Mouse (Mus musculus) spleen, postnatal 4 days (tissue): ENCODE measurements around the gene Tln1.
A peak's percentile ranks its signal among the peaks of the same experiment; 100 is the strongest.
"Not testable (repeated sequence)": the region's sequence is repeated elsewhere in the genome, so short reads cannot be mapped to it uniquely, and the experiment has no call there.

Experiments used
- DNase-seq, 2 experiments: peaks; one replicate each; pipeline ENCODE4 v3.0.0; 2022; ENCODE audit warnings: low spot score in 2 of 2

Gene Tln1

DNA sequence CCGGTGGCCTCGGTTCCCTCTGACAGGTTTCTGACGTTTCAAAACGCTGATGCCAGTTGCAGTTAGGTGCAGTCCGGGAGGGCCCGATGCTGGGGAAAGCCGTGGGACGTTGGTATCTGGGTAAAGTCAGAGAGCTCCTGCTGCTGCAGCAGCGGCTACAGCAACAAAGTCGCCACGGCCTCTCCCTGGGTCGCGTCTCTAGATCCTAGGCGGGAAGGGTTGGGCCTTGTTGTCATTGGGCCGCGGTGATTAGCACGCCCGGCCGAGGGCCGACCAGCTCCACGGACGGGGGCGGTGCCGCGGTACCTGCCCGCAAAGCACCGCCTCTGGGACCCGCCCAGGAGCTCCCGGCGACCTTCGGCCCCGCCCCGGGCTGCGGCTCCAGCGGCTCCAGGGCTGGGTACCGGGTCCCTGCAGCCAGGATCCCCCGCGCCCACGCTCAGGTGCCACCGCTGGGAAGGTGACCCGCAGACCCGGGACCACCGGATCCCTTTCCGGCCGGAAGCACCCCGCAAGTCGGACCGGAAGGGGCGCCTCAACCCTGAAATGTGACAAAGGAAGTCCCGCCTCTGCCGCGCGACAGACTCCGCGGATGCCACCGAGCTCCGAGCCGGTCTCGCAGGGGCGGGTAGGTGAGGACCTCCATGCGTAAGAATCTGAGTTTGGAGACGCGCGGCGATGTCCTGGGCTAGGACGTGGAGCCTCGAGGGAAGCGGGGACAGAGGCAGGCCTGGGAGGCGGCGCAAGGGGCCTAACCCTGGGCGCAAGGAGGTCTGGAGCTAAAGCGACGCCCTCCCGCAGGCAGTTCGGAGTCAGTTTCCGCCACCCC is 16.1 kb upstream of the Tln1 start, which contains the start of the genes Rgp1 and Gba2:
Gene Rgp1, plus strand, starts transcription at position 340 of the 829 bp plus-strand sequence.
Gene Gba2, minus strand, starts transcription at position 498 of the 829 bp plus-strand sequence.
- peak; percentile 92 to 95 for DNase-seq

DNA sequence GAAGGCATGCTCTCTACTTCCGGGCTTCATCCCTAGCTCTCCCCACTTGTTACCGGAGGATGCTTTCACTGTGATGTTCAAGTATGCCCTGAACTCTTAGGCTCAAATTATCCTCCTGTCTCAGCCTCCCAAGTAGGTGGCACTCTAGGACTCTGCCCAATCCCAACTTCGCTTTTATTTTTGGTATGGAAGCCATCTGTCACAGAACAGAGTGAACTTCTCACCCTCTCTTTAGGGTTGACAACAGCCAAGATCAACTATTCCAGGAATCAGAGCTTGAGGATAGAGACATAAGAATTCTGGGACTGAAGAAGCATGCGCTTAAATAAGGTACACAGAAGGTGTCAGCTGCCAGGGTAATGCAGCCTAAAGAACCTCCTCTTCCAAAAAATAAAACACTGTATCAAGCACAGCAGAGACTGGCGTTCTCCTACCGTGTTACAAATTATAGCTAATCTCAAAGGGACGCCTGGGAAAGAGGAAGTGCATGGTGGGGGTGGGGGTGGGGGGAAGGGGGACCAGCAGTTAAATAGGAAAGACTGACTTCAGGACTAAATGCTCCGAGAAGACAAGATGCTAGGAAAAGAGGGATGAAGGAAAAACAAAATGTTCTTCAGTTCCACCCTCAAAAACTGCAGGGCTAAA is 14.9 kb upstream of the Tln1 start:
- DNase-seq: no peak

DNA sequence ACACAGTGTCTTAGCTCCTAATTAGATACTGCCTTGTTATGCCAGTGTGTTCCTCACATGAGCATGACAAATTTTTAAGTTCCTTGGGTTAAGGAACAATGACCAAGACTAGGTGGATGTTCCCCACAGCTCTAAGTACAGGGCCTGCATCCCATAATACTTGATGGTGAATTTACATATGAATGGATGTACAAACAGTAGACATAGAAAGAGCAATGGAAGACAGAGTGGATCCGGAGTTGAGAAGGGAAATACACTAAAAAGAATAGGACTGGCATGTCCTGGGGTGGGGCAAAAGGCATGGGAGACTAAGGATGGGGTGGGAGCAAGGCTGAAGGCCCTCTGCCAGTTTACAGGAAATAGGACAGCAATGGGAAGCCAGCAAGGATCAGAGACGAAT is 12.9 kb upstream of the Tln1 start:
- no peak for DNase-seq

DNA sequence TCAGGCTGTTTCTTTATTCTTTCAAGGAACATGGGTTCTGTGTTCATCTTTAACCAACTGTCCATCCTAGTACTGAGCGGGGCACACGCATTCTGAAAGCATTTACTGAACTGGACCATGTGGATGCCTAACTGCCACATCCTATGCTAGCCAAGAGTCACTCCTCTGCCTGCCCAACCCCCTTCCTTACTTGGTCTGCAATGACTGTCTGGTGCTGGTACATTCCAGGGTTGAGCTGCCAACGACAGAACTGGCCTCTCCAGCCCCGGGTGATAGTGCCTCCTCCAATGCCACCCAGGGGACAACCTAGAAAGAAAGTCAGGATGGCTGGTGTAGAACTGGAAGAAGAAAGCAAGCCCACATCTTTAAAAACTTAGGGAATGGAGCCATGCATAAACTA is 11.1 kb upstream of the Tln1 start:
- DNase-seq: no peak

DNA sequence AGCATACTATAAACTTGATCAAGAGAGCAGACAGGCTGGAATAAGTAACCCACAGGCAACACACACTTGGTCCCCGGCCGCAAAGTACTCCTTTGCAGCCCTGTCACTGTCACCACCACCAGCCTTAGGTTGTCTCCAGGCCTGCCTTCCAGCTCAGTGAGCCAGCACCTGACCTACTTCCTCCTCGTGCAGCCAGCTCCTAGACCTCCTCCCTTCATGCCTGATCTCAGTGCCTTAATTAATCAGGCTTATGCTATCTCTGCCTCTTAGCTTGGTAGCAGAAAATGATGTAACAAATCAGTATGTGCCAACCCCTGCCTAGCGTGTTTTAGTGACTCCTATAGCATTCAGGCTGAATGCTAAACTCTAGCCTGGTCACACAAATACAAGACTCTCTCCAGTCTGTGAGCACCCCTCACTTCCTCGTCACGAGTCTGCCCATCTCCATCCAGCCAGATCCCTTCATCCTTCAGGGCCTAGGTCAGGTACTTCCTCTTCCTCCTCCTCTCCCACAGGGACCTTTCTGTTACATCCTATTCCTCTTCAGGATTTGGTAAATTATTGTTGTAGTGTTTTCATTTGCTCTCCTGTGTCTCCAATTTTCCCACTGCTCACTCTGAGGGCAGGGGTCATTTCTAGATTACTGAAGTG is 9.0 kb upstream of the Tln1 start:
- DNase-seq: no peak

DNA sequence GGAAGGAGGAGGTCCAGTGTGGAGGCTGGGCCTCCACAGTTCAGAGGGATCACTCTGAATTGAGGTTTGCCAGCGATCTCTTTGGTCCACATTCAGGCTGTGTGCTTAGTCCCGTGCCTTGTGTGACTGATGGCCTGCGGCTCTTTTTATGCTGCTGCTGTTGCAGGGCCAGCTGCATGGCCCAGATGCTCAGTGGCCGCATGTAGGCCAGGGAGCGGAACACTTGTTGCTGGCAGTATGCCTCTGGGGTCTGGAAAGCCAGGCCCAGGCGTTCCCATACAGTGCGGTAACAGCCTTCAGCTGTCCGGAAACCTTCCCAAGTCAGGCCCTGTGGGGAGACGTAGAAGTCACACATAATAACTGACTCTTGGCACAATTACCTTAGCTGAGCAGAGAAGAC is 4.6 kb upstream of the Tln1 start:
- no peak for DNase-seq

DNA sequence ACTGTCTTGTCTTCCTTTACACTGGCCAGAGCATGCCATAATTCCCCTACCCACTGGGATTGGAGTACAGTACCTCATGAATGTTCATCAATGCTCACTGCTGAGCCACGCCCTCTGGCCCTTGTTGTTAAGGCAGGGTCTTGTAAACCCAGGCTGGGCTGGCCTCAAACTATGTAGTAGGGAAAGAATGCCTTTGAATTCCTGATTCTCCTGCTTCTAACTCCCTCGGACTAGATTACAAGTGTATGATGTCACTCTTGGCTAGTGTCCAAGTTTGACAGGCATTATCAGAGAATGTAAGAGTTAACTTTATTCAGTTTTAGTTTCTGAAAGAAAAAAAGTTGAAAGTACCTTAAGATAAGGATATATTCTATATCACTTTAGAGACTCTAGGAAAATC is 1.7 kb upstream of the Tln1 start:
- DNase-seq: no peak

DNA sequence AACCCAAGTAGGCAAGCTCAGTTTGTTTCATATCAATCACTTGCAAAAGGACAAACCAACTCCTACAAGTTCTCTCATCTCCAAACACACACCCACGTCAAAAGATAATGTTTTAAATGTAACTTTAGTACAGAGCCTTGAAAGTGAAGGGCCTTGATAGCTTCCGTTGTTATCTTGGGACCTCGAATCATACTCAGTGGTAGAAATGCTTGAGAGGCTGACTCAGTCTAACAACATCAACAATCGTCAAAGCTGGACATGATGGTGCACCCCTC is 1.0 kb upstream of the Tln1 start:
- DNase-seq: no peak

DNA sequence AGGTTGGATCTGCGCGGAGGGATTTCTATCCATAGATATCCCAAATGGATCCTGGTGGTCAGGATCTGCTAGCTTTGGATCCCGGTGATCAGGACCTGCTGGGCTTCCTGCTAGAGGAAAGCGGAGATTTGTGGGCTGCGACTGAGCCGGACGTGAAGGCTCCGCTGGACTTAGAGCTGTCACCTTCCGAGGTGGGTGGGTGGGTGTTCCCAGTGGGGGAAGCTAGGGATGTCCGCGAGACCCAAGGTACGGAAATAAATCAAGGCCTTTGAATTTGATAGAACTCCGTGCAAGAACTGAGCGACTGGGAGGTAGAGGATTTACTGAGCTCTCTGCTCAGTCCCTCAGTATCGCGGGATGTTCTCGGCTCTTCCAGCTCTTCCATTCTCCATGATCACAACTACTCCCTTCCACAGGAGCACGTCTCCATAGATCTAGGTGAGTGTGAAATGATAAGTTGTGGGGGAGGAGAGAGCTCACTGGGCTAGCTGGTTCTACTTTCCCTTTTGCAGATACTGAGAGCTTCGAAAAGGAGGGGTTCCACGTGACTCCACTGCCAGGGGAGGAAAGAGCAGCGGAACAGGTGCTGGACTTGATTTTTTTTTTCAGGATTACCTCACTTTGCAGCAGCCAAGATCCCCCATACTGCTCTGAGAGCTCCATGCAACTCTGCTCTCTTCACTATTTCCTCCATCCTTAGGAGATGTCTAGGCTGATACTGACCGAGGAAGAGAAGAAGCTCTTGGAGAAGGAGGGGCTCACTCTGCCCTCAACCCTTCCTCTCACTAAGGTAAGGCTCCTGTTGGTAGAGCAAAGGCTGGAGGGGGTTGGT is 494 bp upstream of the Tln1 start:
- DNase-seq: peak in 1 of 2 experiments; percentile 63

DNA sequence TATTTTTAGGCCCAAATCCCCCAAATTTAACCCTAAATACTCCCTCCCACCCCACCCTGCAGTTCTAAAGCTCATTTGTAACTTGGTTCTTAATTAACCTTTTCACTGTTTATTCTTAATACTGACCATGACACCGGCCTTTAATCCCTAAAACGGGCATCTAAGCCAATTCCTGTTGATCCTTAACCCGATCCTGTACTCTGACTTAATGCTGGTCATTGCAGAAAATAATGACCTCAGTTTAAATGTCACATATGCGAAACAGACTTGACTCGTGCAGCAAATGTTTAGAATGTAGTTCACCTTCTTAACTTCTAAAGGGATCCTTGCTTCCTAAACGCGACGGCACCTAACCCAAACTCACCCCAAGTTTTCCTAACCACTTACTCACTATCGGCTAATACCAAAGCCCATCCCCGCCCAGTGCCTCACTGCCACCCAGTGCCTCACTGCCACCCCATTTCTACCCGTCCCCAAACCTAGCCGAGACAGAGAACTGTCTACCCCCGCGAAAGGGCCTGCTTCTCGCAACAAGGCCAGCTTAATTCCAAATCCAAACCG is 975 bp downstream of the Tln1 start:
- DNase-seq: peak in 1 of 2 experiments; percentile 72

DNA sequence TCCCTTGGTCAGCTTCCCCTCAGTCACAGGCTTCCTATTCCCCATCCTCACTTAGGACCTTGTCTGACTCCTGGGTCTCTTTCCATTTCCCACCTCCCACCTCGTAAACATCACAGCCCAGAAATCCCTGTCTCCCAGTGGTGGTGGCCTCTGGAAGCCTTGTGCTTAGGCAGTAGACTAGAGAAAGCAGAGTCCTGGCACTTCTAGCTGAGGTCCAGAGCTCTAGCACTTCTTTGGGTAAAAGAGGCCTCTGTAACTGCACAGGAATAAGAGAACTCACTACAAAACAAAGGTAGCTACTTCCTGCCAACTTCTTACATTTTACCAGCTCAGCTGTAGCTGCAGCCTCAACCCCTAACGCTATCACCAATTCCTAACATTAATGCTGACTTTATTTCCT is 1.5 kb downstream of the Tln1 start:
- no peak for DNase-seq

DNA sequence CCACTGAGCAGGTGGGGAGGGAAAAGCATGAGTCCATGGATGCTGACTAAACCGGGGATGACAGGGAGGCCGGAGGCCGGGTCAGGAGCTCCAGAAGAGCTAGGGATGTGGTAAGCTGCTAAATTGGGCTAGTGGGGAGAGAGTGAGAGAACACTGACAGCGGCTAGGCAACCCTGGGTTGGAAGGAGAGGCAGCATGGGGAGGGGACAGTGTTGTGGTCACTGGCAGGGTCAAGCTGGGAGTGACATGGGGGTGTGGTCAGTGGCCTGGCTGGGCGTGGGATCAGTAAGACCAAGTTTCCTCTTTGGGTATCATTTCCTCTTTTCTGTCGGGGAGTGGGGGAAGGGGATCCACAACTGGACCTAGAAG is 2.3 kb downstream of the Tln1 start:
- DNase-seq: peak; percentile 61 to 72

DNA sequence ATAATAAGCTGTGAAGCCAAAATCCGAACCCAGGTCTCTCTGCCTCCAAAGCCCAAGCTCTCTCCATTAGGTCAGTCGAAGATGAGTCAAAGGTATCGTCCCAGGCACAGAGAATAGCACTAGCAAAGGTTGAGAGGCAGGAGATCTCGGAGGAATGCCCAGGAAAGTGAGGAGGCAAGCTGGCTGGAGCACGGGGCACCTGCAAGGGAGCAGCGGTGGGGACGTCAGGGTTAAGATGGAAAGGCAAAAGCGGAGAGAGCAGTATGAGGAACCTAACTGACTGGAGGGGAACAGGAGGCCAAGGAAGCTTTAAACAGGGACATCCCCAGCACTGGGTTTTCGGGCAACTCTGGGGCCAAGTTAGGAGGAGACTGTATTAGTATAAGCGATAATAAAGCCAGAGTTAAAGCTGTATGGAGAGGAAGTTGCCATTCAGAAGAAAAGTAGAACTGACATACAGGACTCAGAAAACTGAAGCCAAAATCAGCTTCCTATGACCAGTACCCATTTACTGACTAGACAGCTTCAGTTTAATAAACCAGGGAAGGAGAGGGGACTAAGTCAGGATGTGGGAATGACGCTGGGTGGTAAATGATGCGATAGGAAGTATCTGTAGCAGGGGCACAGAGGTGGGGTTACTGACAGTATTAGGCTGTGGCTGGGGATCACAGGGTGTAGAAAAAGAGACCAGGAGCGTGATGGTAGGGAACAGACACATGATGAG is 2.8 kb downstream of the Tln1 start:
- DNase-seq: peak in 1 of 2 experiments; percentile 23

DNA sequence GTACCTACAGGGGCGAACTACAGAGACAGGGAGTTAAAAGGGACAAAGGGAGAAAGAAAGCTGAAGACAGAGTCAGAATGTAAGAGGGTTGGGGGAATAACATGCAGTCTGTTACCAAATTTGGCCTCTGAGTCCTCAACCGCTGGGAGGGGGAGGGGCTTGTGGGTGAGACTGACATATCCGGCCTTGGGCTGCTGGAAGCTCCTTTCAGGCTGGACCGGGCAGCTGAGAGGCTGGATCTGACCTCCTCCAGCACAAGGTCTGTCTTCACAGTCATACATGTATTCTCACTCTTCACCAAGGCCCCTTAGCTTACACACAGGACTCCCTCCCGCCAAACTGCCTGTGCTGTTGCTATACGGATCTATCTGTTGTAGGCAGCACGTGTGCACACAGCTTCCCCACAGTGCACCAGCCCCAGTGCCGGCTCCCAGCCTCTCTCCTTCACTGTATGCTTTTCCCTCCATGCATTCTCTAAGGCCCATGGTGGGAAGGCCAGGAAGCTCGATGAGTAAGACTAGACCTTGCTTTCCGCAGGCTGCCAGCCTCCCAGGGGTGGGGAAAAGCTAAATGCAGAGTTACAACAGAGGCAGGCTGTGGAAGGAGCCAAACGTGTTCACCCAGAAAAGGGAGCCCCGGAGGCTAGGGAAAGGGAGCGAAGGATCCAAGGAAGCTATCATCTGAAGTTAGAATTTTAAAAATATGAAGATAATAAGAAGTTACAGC is 3.7 kb downstream of the Tln1 start:
- DNase-seq: peak; percentile 70 to 82

DNA sequence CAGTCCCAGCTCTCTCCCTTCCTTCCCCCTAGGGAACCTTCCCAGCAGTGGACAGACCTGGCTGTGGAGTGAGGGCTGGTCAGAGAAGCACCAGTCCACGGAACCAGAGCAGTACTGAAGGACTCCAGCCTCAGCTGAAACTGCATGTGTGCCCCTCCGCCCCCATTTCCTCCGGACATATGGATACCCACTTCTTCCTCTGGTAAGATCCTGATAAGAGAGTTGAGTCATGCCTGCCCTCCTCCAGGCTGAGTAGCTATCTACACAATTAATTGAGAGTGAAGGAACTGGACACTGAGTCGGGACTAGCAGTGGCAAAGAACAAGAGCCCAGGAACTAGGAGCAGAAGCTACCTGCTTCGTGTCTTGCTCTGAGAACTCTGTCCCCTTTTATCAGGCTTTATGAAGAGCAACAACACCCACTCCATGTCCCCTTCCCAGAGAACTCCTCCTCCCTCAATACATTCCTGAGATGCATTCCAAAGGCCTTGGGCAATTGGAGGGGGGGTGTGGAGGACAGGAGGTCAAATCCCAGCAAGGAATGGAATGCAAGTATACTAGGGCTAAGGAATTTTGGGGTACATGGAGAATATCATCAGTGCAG is 4.4 kb downstream of the Tln1 start:
- peak in 1 of 2 experiments; percentile 27 for DNase-seq

DNA sequence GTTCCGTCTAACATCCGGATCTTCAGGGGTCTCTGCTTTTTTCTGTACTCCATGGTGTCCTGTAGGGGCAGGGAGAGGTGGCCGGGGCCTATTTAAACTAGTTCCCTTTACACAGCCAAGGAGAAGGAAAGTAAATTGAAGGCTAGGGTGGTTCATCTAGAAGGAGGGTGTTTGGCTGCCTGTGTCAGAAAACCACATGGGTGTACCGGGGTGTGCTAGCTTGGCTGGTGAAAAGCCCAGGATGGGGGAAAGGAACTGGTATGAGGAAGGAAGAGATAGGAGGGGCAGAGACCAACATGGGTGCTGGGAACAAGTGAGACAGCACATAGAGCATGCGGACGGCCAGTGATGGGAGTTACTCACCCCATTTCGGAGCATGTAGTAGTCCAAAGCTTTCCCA is 6.6 kb downstream of the Tln1 start:
- DNase-seq: no peak

DNA sequence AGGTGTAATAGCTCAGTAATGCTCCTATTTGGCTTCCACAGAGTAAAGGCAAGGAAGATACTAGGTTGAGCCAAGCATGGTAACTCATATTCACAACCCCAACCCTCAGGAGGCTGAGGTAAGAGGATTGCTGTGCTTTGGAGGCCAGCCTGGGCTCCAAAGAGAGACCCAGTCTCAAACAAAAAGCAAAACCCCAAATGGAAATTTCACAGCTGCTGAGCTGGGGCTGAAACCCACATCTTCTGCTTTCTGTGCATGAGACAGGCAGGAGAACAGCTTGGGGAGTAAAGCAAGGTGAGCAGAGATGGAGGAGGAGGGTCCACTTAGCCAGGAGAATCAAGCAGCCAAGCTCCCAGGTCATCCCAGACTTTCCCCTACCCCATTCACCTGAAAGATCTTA is 8.6 kb downstream of the Tln1 start:
- DNase-seq: no peak

DNA sequence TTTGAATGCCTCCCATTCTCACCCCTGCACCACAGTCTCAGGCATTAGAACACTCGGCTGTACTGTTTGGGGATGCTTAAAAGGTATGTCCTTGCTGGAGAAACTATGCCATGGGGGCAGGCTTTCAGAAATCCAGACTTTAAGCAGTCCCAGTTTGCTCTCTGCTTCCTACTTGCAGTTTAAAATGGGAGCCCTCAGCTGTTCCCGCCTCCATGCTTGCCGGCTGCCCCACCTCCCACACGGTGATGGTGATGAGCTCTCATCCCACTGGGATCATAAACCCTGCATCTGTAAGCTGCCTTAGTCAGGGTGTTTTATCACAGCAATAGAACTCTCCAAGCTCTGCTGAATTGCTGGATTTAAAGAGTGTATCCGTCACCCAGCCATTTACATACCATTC is 10.1 kb downstream of the Tln1 start:
- DNase-seq: no peak

DNA sequence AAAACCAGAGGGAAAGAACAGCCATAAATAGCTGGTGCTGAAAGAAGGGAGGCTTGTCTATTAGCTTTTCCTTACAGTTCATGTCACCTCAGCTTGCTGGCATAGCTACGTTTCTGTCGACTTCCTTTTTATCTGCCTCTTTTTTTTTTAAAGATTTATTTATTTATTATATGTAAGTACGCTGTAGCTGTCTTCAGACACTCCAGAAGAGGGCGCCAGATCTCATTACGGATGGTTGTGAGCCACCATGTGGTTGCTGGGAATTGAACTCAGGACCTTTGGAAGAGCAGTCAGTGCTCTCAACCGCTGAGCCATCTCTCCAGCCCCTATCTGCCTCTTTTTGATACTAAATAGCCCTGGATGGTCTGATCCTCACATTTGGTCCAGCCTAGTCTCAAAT is 10.6 kb downstream of the Tln1 start:
- DNase-seq: not testable (repeated sequence)

DNA sequence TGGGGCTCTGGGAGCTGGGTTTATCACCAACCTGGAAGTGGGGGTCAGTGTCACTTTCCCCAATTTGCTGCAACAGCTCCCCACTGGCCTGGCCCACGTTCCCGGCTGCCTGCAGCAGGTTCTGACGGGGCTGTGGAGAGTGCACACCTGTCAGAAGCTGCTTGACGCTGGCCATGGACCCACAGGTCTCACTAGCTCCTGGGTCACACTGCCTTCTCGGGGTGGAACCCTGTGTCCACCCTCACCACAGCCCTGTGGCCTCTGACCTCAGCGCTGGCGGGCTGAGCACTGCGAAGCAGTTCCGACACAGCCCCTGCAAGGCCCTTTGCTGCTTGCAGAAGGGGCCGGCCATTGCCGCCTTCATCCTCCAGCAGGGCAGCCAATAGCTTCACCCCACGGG is 13.4 kb downstream of the Tln1 start:
- DNase-seq: no peak
